Mouse (Mus musculus) heart, embryonic 16.5 days (tissue): ENCODE data around the gene Sox6. TPM values are rescaled to one million over a fixed set of nuclear protein-coding genes. Genes with fewer than 3 reads are reported as not detected.

ENCODE experiments used
- ATAC-seq: fragments of 200-750 bp; cut with Nextera tagmentation; replicated peaks from 2 replicates; pipeline ENCODE4 v1.8.0; 2017; ENCODE audit warnings: moderate number of reproducible peaks; ENCODE audit not compliant: insufficient read depth, low FRiP score; ENCODE audit errors: extremely low read depth
- H3K27ac ChIP-seq: fragments of 300-500 bp; sonication (generic); 2 replicates; pipeline ENCODE4 v1.5.1; 2014; ENCODE audit warnings: mild to moderate bottlenecking, low read length, control low read depth, moderate library complexity
- H3K27me3 ChIP-seq: fragments of 300-500 bp; sonication (generic); 2 replicates; pipeline ENCODE4 v1.6.1; 2014; ENCODE audit warnings: low read length, mixed read lengths; ENCODE audit not compliant: control insufficient read depth, insufficient read depth
- H3K36me3 ChIP-seq: fragments of 300-500 bp; sonication (generic); 2 replicates; pipeline ENCODE4 v1.6.1; 2014; ENCODE audit not compliant: control insufficient read depth, insufficient read depth
- H3K4me1 ChIP-seq: fragments of 300-500 bp; sonication (generic); 2 replicates; pipeline ENCODE4 v1.6.1; 2014; ENCODE audit warnings: low read length, mixed read lengths; ENCODE audit not compliant: control insufficient read depth, insufficient read depth
- H3K4me2 ChIP-seq: fragments of 300-500 bp; sonication (generic); 2 replicates; pipeline ENCODE4 v1.6.1; 2014; ENCODE audit warnings: low read depth, mild to moderate bottlenecking, control low read depth, low read length
- H3K4me3 ChIP-seq: fragments of 300-500 bp; sonication (generic); 2 replicates; pipeline ENCODE4 v1.5.1; 2014; ENCODE audit warnings: mild to moderate bottlenecking, control low read depth, low read length
- H3K9ac ChIP-seq: fragments of 300-500 bp; sonication (generic); 2 replicates; pipeline ENCODE4 v1.6.1; 2014; ENCODE audit warnings: low read length, control low read depth
- H3K9me3 ChIP-seq: fragments of 300-500 bp; sonication (generic); replicated peaks from 2 replicates; pipeline ENCODE4 v1.6.1; 2016; ENCODE audit warnings: low read length; ENCODE audit not compliant: control insufficient read depth
- WGBS: fragments of 180-500 bp; shearing (Covaris S2); extraction: QIAGEN DNeasy Blood & Tissue Kit; methylation state at CpG from one replicate; pipeline ENCODE4 v1.1.7; 2014; 5-methylcytosine and 5-hydroxymethylcytosine counted together
- polyA plus RNA-seq: library from polyadenylated mRNA; unstranded; fragments of >200 nt; fragmentation: Nextera tagmentation; extraction: Ambion mirVana; gene quantifications from 2 replicates; pipeline ENCODE4 v1.2.1, GENCODE M21; 2015

Sox6 gene
- polyA plus RNA-seq, 1 experiment from 2014 or later: 25.6 TPM

- no peak for ATAC-seq
- Histone ChIP-seq H3K4me1 (peaks cover 7% of the 10 kb centered on the region; the same call in 1 of the 2 replicates), H3K9me3 (no peaks in the 10 kb centered on the region), H3K4me2 (no peak overlapping the region), H3K9ac (no peak overlapping the region), H3K27me3 (no peaks in the 10 kb centered on the region), H3K27ac (0 out of 2 replicates have a peak overlapping the region, but pooled peaks have one; percentile 14), H3K36me3 (no peaks in the 10 kb centered on the region), H3K4me3 (no peak overlapping the region)
- 71% methylated on average over 4 of the region's 4 CpGs for WGBS
Observed at GRCm38 (mm10) chr7:115545585-115546374, 492.8 kb downstream of the Sox6 start.

GRCm38 (mm10) chr7:115543596-115543995, 495.0 kb downstream of the Sox6 start:
- peaks cover 7% of the 10 kb centered on the region; the same call in 1 of the 2 replicates for H3K4me1 ChIP-seq
- 70% methylated on average over 4 of the region's 4 CpGs for WGBS
- H3K27ac ChIP-seq: no peak overlapping the region
- H3K36me3 ChIP-seq: no peaks in the 10 kb centered on the region
- H3K4me3 ChIP-seq: no peak overlapping the region
- no peak for ATAC-seq
- H3K4me2 ChIP-seq: no peak overlapping the region
- no peaks in the 10 kb centered on the region for H3K9me3 ChIP-seq
- no peak overlapping the region for H3K9ac ChIP-seq
- H3K27me3 ChIP-seq: no peaks in the 10 kb centered on the region

- Histone ChIP-seq H3K36me3 (no peaks in the 10 kb centered on the region), H3K27me3 (no peaks in the 10 kb centered on the region), H3K4me1 (no peaks in the 10 kb centered on the region), H3K4me2 (no peak overlapping the region), H3K4me3 (no peak overlapping the region), H3K9ac (no peak overlapping the region), H3K27ac (no peak overlapping the region), H3K9me3 (no peaks in the 10 kb centered on the region)
- no peak for ATAC-seq
- 49% methylated on average over 2 of the region's 2 CpGs for WGBS
Observed at GRCm38 (mm10) chr7:115540261-115540660, 498.3 kb downstream of the Sox6 start.

- Histone ChIP-seq H3K4me3 (no peak overlapping the region), H3K36me3 (no peaks in the 10 kb centered on the region), H3K27ac (no peak overlapping the region), H3K4me1 (no peaks in the 10 kb centered on the region), H3K9ac (no peak overlapping the region), H3K27me3 (no peaks in the 10 kb centered on the region), H3K9me3 (no peaks in the 10 kb centered on the region), H3K4me2 (no peak overlapping the region)
- ATAC-seq: no peak
- WGBS: 69% methylated on average over 9 of the region's 9 CpGs
Observed at GRCm38 (mm10) chr7:115539003-115539402, 499.6 kb downstream of the Sox6 start.

GRCm38 (mm10) chr7:115537636-115538035, 501.0 kb downstream of the Sox6 start:
- Histone ChIP-seq H3K9ac (no peak overlapping the region), H3K4me1 (no peaks in the 10 kb centered on the region), H3K9me3 (no peaks in the 10 kb centered on the region), H3K4me2 (no peak overlapping the region), H3K36me3 (no peaks in the 10 kb centered on the region), H3K4me3 (no peak overlapping the region), H3K27ac (no peak overlapping the region), H3K27me3 (no peaks in the 10 kb centered on the region)
- WGBS: 87% methylated on average over 3 of the region's 3 CpGs
- ATAC-seq: no peak

GRCm38 (mm10) chr7:115536521-115536920, 502.1 kb downstream of the Sox6 start:
- Histone ChIP-seq H3K9ac (no peak overlapping the region), H3K4me3 (no peak overlapping the region), H3K27ac (no peak overlapping the region), H3K4me2 (no peak overlapping the region), H3K9me3 (no peaks in the 10 kb centered on the region), H3K27me3 (no peaks in the 10 kb centered on the region), H3K4me1 (no peaks in the 10 kb centered on the region), H3K36me3 (no peaks in the 10 kb centered on the region)
- no peak for ATAC-seq
- 73% methylated on average over 3 of the region's 3 CpGs for WGBS

GRCm38 (mm10) chr7:115531875-115532274, 506.7 kb downstream of the Sox6 start:
- Histone ChIP-seq H3K9ac (no peak overlapping the region), H3K4me3 (no peak overlapping the region), H3K4me2 (no peak overlapping the region), H3K27me3 (no peaks in the 10 kb centered on the region), H3K4me1 (no peaks in the 10 kb centered on the region), H3K27ac (no peak overlapping the region), H3K36me3 (no peaks in the 10 kb centered on the region), H3K9me3 (no peaks in the 10 kb centered on the region)
- 77% methylated on average over 1 of the region's 1 CpGs for WGBS
- ATAC-seq: no peak

- no peaks in the 10 kb centered on the region for H3K9me3 ChIP-seq
- 51% methylated on average over 2 of the region's 2 CpGs for WGBS
Observed at GRCm38 (mm10) chr7:115531217-115531616, 507.4 kb downstream of the Sox6 start.

GRCm38 (mm10) chr7:115517701-115518100, 520.9 kb downstream of the Sox6 start:
- Histone ChIP-seq H3K9ac (no peak overlapping the region), H3K4me1 (no peaks in the 10 kb centered on the region), H3K27ac (no peak overlapping the region), H3K9me3 (no peaks in the 10 kb centered on the region), H3K4me3 (no peak overlapping the region), H3K36me3 (no peaks in the 10 kb centered on the region), H3K27me3 (no peaks in the 10 kb centered on the region), H3K4me2 (no peak overlapping the region)
- 94% methylated on average over 1 of the region's 1 CpGs for WGBS
- ATAC-seq: no peak

More at GRCm38 (mm10) chr7:115531217-115531616, 507.4 kb downstream of the Sox6 start:
- H3K4me2 ChIP-seq: no peak overlapping the region
- H3K4me3 ChIP-seq: no peak overlapping the region
- no peak overlapping the region for H3K27ac ChIP-seq
- no peak for ATAC-seq
- no peaks in the 10 kb centered on the region for H3K27me3 ChIP-seq
- H3K4me1 ChIP-seq: no peaks in the 10 kb centered on the region
- no peaks in the 10 kb centered on the region for H3K36me3 ChIP-seq
- no peak overlapping the region for H3K9ac ChIP-seq
